Mouse (Mus musculus): Measurements from ENCODE around the gene Tor1a. TPM values are rescaled to one million over a fixed set of nuclear protein-coding genes. Genes with fewer than 3 reads are reported as not detected.

Tor1a gene
- total RNA-seq, 1 experiment = 73.6 TPM

- H3K4me1 ChIP-seq (ENCODE audit: control insufficient read depth in 2 of 2, insufficient read depth in 2 of 2, low read length in 2 of 2, poor library complexity in 1 of 2) = peaks cover 0 to 9% of the 10 kb centered on the region in 2 experiments; a peak in 2 of 4 replicates
- H3K36me3 ChIP-seq (ENCODE audit: control insufficient read depth, insufficient read depth, low read length, poor library complexity, severe bottlenecking) = no peaks in the 10 kb centered on the region
- no peak overlapping the region for H3K4me3 ChIP-seq (ENCODE audit: insufficient read depth in 1 of 2, low read depth in 1 of 2, low read length in 2 of 2, poor library complexity in 1 of 2, severe bottlenecking in 1 of 2)
- no peak overlapping the region for H3K9ac ChIP-seq (ENCODE audit: insufficient read depth, low read depth, low read length, poor library complexity, severe bottlenecking)
- TF ChIP-seq HCFC1 (IDR thresholded peaks at IDR 0.05; ENCODE audit: borderline replicate concordance, insufficient read depth, low read length) (no peak), CHD2 (IDR thresholded peaks at IDR 0.05; ENCODE audit: low read depth, low read length) (no peak), ZNF384 (IDR thresholded peaks at IDR 0.05; ENCODE audit: low read depth, low read length) (no peak), MAFK (IDR thresholded peaks at IDR 0.05; ENCODE audit: insufficient read depth, low read depth, low read length) (no peak), ZC3H11A (IDR thresholded peaks at IDR 0.05; ENCODE audit: borderline replicate concordance, low read depth, low read length) (no peak)
- no peaks in the 10 kb centered on the region for H3K9me3 ChIP-seq (ENCODE audit: control insufficient read depth, insufficient read depth, low read depth, low read length)
- in situ Hi-C loops (cut with MboI; ENCODE audit: low sequenced_read_pairs in 2 of 2, unreplicated experiment in 2 of 2) = no loop called here
- no peak overlapping the region for H3K27ac ChIP-seq (ENCODE audit: insufficient read depth, low read depth, low read length, poor library complexity, severe bottlenecking)
- DNase-seq (ENCODE audit: low read depth, low spot score) = no peak
Observed at GRCm38 (mm10) chr2:30994853-30995252, 27.1 kb upstream of the Tor1a start.

- no peaks in the 10 kb centered on the region for H3K36me3 ChIP-seq (ENCODE audit: control insufficient read depth, insufficient read depth, low read length, poor library complexity, severe bottlenecking)
- peaks cover 3 to 8% of the 10 kb centered on the region in 2 experiments; a peak in 2 of 4 replicates for H3K4me1 ChIP-seq (ENCODE audit: control insufficient read depth in 2 of 2, insufficient read depth in 2 of 2, low read length in 2 of 2, poor library complexity in 1 of 2)
- DNase-seq (ENCODE audit: low read depth, low spot score) = no peak
- TF ChIP-seq CHD2 (IDR thresholded peaks at IDR 0.05; ENCODE audit: low read depth, low read length) (no peak), ZNF384 (IDR thresholded peaks at IDR 0.05; ENCODE audit: low read depth, low read length) (no peak), ZC3H11A (IDR thresholded peaks at IDR 0.05; ENCODE audit: borderline replicate concordance, low read depth, low read length) (no peak), MAFK (IDR thresholded peaks at IDR 0.05; ENCODE audit: insufficient read depth, low read depth, low read length) (no peak), HCFC1 (IDR thresholded peaks at IDR 0.05; ENCODE audit: borderline replicate concordance, insufficient read depth, low read length) (no peak)
- in situ Hi-C loops (cut with MboI; ENCODE audit: low sequenced_read_pairs in 2 of 2, unreplicated experiment in 2 of 2) = no loop called here
- no peak overlapping the region for H3K4me3 ChIP-seq (ENCODE audit: insufficient read depth in 1 of 2, low read depth in 1 of 2, low read length in 2 of 2, poor library complexity in 1 of 2, severe bottlenecking in 1 of 2)
- no peaks in the 10 kb centered on the region for H3K9me3 ChIP-seq (ENCODE audit: control insufficient read depth, insufficient read depth, low read depth, low read length)
- H3K27ac ChIP-seq (ENCODE audit: insufficient read depth, low read depth, low read length, poor library complexity, severe bottlenecking) = no peak overlapping the region
- H3K9ac ChIP-seq (ENCODE audit: insufficient read depth, low read depth, low read length, poor library complexity, severe bottlenecking) = no peak overlapping the region
Observed at GRCm38 (mm10) chr2:30990221-30990620, 22.5 kb upstream of the Tor1a start.

GRCm38 (mm10) chr2:30985111-30986020 lies 17.6 kb upstream of the Tor1a start:
- Histone ChIP-seq H3K4me1 (ENCODE audit: control insufficient read depth in 2 of 2, insufficient read depth in 2 of 2, low read length in 2 of 2, poor library complexity in 1 of 2) (peaks cover 5 to 13% of the 10 kb centered on the region in 2 experiments; a peak in 3 of 4 replicates), H3K36me3 (ENCODE audit: control insufficient read depth, insufficient read depth, low read length, poor library complexity, severe bottlenecking) (no peaks in the 10 kb centered on the region), H3K9me3 (ENCODE audit: control insufficient read depth, insufficient read depth, low read depth, low read length) (no peaks in the 10 kb centered on the region), H3K4me3 (ENCODE audit: insufficient read depth in 1 of 2, low read depth in 1 of 2, low read length in 2 of 2, poor library complexity in 1 of 2, severe bottlenecking in 1 of 2) (peak overlapping the region; percentile 4 to 14; a peak in 2 of 4 replicates), H3K9ac (ENCODE audit: insufficient read depth, low read depth, low read length, poor library complexity, severe bottlenecking) (peak overlapping the region; percentile 26; the same call in 1 of the 2 replicates), H3K27ac (ENCODE audit: insufficient read depth, low read depth, low read length, poor library complexity, severe bottlenecking) (no peak overlapping the region)
- TF ChIP-seq HCFC1 (IDR thresholded peaks at IDR 0.05; ENCODE audit: borderline replicate concordance, insufficient read depth, low read length) = no peak
- no peak for TF ChIP-seq ZNF384 (IDR thresholded peaks at IDR 0.05; ENCODE audit: low read depth, low read length)
- TF ChIP-seq MAFK (IDR thresholded peaks at IDR 0.05; ENCODE audit: insufficient read depth, low read depth, low read length) = peak; percentile 68
- TF ChIP-seq CHD2 (IDR thresholded peaks at IDR 0.05; ENCODE audit: low read depth, low read length) = no peak
- TF ChIP-seq ZC3H11A (IDR thresholded peaks at IDR 0.05; ENCODE audit: borderline replicate concordance, low read depth, low read length) = no peak
- in situ Hi-C loops (cut with MboI; ENCODE audit: low sequenced_read_pairs in 2 of 2, unreplicated experiment in 2 of 2) = no loop called here
- peak; percentile 83 for DNase-seq (ENCODE audit: low read depth, low spot score)

GRCm38 (mm10) chr2:30983024-30983423 lies 15.3 kb upstream of the Tor1a start:
- Histone ChIP-seq H3K27ac (ENCODE audit: insufficient read depth, low read depth, low read length, poor library complexity, severe bottlenecking) (no peak overlapping the region), H3K9me3 (ENCODE audit: control insufficient read depth, insufficient read depth, low read depth, low read length) (no peaks in the 10 kb centered on the region), H3K4me3 (ENCODE audit: insufficient read depth in 1 of 2, low read depth in 1 of 2, low read length in 2 of 2, poor library complexity in 1 of 2, severe bottlenecking in 1 of 2) (peak overlapping the region; percentile 65 to 88; a peak in 3 of 4 replicates), H3K36me3 (ENCODE audit: control insufficient read depth, insufficient read depth, low read length, poor library complexity, severe bottlenecking) (peaks cover 8% of the 10 kb centered on the region; the same call in 1 of the 2 replicates), H3K9ac (ENCODE audit: insufficient read depth, low read depth, low read length, poor library complexity, severe bottlenecking) (no peak overlapping the region), H3K4me1 (ENCODE audit: control insufficient read depth in 2 of 2, insufficient read depth in 2 of 2, low read length in 2 of 2, poor library complexity in 1 of 2) (peaks cover 5 to 13% of the 10 kb centered on the region in 2 experiments; a peak in 3 of 4 replicates)
- TF ChIP-seq ZC3H11A (IDR thresholded peaks at IDR 0.05; ENCODE audit: borderline replicate concordance, low read depth, low read length) (no peak), HCFC1 (IDR thresholded peaks at IDR 0.05; ENCODE audit: borderline replicate concordance, insufficient read depth, low read length) (no peak), CHD2 (IDR thresholded peaks at IDR 0.05; ENCODE audit: low read depth, low read length) (no peak), MAFK (IDR thresholded peaks at IDR 0.05; ENCODE audit: insufficient read depth, low read depth, low read length) (no peak), ZNF384 (IDR thresholded peaks at IDR 0.05; ENCODE audit: low read depth, low read length) (no peak)
- in situ Hi-C loops (cut with MboI; ENCODE audit: low sequenced_read_pairs in 2 of 2, unreplicated experiment in 2 of 2) = no loop called here
- DNase-seq (ENCODE audit: low read depth, low spot score) = no peak

Data from ES-E14 (cell line).